Mouse (Mus musculus) ovary, postnatal 10 days (tissue): ENCODE measurements around the gene Galnt15.

Experiments used
- DNase-seq: peaks from one replicate; pipeline ENCODE4 v3.0.0; 2022; ENCODE audit warnings: low spot score

Galnt15 gene

DNA sequence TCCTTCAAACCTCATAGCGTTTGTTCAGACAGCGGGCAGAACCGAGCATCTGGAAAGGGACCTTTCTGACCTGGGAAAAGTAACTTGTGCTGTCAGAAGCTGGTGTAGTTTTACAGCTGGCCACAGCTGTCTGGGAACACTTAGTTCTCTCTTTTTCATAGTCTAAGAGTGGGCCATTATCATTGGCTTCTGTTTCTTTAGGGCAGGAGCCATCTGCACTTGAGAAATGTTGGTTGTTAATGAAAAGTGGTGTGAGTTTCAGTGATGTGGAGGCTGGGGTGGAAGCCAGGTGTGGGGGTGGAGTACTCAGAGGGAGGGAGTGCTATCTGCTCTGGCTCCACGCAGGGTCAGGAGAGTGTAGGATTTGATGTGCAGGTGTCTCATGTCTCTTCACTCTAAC, 62.3 kb downstream of the Galnt15 start:
- DNase-seq, result no peak

DNA sequence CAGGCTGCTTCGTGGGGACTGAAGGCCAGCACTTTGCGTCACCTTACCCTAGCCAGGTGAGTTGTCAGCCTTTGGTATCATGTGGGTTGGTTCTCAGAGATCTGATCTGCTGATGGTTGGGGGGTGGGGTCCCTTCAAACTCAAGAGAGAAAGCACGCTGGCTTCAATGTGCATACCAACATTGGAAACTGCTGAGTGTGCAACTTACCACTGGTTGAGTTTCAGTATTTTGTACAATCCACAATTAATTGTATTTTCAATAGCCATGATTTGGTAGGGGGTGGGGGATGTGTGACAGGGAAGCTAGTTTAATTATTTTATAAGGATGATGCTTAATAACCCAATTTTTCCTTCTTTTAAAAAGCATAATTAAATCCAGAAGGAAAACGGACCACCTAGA, 62.9 kb downstream of the Galnt15 start:
- no peak for DNase-seq

- no peak for DNase-seq
Measured at GRCm38 (mm10) chr14:32093018-32093417, 64.2 kb downstream of the Galnt15 start.

GRCm38 (mm10) chr14:32093500-32094117, 64.8 kb downstream of the Galnt15 start:
- no peak for DNase-seq

DNA sequence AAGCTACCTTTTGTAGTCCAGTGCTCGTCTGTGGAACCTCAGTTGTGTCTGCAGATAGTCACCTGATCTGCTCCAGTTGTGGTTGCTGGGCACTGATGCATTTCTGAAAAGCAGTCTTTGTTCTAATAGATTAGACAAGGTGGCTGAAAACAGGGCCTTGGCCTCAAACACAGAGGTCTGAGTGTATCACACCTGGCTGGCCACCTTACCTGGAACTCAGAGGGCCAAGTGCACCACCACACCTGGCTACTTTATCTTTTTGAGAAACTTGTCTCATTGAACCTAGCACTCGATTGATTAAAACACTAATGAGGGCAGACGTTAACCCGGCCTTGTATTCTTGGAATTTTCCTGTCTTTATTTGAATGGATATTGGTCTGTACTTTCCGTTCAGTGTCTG, 66.9 kb downstream of the Galnt15 start:
- DNase-seq, result no peak

DNA sequence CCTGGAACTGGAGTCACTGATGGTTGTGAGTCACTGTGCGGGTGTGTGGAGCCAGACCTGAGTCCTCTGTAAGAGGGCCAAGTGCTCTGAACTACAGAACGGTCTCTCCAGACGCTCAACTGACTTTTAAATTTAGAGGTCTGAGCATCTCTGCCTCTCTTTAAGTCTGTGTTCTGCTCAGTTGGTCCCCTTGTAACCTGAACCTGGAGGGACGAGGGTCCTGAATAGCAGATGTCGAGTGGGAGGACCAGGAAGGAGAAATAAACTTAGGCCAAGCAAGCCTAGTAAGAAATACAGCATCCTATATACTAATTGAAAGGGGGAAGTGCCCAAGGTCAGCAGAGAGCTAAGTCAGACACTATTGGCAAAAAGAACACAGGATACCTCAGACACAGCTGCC, 68.0 kb downstream of the Galnt15 start:
- DNase-seq, result no peak

DNA sequence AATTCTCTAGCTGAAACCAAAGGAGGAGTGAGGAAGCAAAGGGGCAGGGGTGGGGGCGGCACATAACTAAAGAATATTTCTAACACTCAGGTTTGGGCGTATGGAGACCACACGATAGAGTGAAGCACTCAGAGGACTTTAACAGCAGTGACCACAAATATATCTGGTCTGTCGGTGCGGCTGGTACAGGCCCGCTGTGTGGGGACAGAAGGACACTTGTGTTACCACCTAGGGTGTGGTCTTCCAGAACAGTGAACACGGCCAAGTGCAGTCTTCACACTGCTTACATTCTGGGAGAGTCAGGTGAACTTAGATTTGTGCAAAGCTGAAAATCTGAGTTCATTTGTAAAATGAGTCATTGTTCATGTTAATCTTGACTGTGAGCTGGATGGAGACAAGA, 68.9 kb downstream of the Galnt15 start:
- DNase-seq, result no peak

DNA sequence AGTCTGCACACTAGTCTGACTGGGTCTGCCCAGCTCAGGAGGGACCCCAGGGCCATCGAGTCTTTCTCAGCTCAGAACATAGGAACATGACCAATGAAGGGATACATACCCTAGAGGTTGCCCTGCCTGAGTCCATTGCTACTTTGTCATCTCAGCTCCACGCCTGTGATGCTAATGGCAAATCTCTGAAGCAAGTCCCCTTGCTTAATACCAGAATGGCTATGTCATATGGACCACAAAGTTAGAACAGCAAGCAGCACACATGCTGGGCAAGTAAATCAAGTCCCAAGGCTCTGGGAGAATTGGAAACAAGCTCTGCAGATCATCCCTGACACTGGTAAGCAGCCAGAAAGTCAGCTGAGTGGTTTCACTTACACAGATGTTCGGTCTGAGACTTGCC, 70.2 kb downstream of the Galnt15 start:
- DNase-seq, result no peak

- DNase-seq, result no peak
Measured at GRCm38 (mm10) chr14:32103556-32103955, 74.8 kb downstream of the Galnt15 start.

GRCm38 (mm10) chr14:32105663-32106062, 76.9 kb downstream of the Galnt15 start:
- no peak for DNase-seq

DNA sequence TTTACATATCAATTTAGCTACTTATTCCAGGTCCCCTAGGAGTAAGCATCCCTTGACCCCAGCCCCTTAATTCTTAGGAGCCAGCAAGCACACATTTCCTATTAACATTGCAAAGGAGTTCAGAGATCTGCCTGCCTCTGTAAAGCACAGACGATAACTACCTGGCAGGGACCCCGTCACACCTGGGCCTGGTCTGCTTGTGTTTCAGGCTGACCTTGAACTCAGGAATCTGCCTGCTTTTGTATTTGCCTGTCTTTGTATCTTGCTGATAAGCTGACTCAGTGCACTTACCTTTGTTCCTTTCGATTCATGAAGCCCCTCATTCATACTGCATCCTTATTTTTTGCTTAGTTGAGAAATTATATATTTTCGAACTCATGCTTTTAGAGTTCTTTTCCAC, 78.1 kb downstream of the Galnt15 start:
- no peak for DNase-seq
